Mouse (Mus musculus) testis, postnatal 10 days (tissue): Measurements from ENCODE around the gene Hrh2.
A peak's percentile ranks its signal among the peaks of the same experiment; 100 is the strongest.

ENCODE experiments used
- DNase-seq: peaks from one replicate; pipeline ENCODE4 v3.0.0; 2021; ENCODE audit warnings: low spot score

Gene Hrh2

GRCm38 (mm10) chr13:54221631-54222179 lies 29.8 kb downstream of the Hrh2 start:
- no peak for DNase-seq

- no peak for DNase-seq
Measured at GRCm38 (mm10) chr13:54222921-54223769, 31.2 kb downstream of the Hrh2 start.

- DNase-seq: peak; percentile 75
Measured at GRCm38 (mm10) chr13:54227916-54228483, 36.1 kb downstream of the Hrh2 start.

GRCm38 (mm10) chr13:54230081-54230480 lies 38.2 kb downstream of the Hrh2 start:
- no peak for DNase-seq

GRCm38 (mm10) chr13:54231868-54232267 lies 39.9 kb downstream of the Hrh2 start:
- no peak for DNase-seq

GRCm38 (mm10) chr13:54237512-54237911 lies 45.6 kb downstream of the Hrh2 start:
- no peak for DNase-seq

- no peak for DNase-seq
Measured at GRCm38 (mm10) chr13:54238585-54239323, 46.8 kb downstream of the Hrh2 start.

GRCm38 (mm10) chr13:54242380-54242779 lies 50.5 kb downstream of the Hrh2 start:
- DNase-seq: peak; percentile 52

GRCm38 (mm10) chr13:54245204-54245603 lies 53.3 kb downstream of the Hrh2 start:
- DNase-seq: no peak

GRCm38 (mm10) chr13:54247545-54247944 lies 55.6 kb downstream of the Hrh2 start:
- peak; percentile 87 for DNase-seq

- no peak for DNase-seq
Measured at GRCm38 (mm10) chr13:54248436-54248995, 56.6 kb downstream of the Hrh2 start.

- no peak for DNase-seq
Measured at GRCm38 (mm10) chr13:54249007-54249406, 57.1 kb downstream of the Hrh2 start.

GRCm38 (mm10) chr13:54250346-54250745 lies 58.4 kb downstream of the Hrh2 start:
- DNase-seq: no peak

GRCm38 (mm10) chr13:54251541-54252225 lies 59.8 kb downstream of the Hrh2 start:
- no peak for DNase-seq

GRCm38 (mm10) chr13:54257580-54258223 lies 65.8 kb downstream of the Hrh2 start:
- no peak for DNase-seq

GRCm38 (mm10) chr13:54258231-54258743 lies 66.4 kb downstream of the Hrh2 start:
- no peak for DNase-seq

- peak; percentile 49 for DNase-seq
Measured at GRCm38 (mm10) chr13:54260318-54260717, 68.4 kb downstream of the Hrh2 start.

- no peak for DNase-seq
Measured at GRCm38 (mm10) chr13:54262741-54263510, 71.0 kb downstream of the Hrh2 start.

- DNase-seq: no peak
Measured at GRCm38 (mm10) chr13:54263641-54264040, 71.7 kb downstream of the Hrh2 start.

GRCm38 (mm10) chr13:54266472-54266871 lies 74.5 kb downstream of the Hrh2 start:
- no peak for DNase-seq
